Mouse (Mus musculus) ES-CJ7 (cell line): ENCODE data around the gene Kcnj6.

Source experiments
- DNase-seq: peaks from one replicate; pipeline ENCODE4 v3.0.0; 2011; ENCODE audit warnings: low read depth, low spot score

The Kcnj6 gene

DNA sequence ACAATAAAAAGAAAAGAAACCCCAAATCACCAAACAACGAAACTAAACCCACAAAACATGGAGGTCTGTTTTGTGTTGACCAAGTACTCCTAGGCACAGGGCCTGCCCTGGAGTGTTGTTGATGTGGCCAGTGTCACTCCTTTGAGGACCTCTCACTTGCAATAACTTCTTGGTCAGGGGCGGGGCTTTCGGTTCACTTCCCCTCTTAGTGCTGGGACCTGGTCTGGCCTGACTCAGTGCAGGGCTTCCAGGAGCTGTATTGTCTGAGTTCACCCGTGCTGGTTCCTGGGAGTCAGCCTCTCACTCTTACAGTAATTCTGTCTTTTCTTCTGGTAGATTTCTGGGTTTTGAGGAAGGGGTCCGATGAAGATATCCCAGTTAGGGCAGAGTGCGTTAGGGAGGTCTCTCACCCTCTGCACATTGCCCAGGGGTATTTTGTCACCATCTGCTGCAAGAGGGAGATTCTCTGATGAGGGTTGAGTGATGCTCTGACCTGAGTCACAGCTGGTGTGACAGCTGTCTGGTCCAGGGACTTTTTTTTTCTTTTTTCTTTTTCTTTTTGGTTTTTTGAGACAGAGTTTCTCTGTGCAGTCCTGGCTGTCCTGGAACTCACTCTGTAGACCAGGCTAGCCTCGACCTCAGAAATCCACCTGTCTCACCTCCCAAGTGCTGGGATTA is 276.9 kb downstream of the Kcnj6 start:
- no peak for DNase-seq

DNA sequence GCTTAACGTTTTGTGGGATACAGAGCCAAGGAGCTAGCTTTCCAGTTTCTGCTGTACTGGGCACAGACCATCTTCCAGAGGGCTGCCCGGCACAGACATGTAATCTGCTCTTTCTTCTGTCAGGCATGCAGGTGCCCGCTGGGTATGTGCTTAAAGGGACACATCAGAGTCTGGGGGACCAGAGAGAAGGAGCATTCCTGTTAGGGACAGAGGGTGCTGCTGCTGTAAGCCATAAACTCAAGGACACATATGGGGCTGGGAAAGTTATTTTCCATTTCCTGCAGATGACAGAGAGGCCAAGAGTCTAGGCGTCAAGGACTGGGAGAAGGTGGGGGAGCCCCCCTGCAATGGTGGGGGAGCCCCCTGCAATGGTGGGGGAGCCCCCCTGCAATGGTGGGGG is 278.0 kb downstream of the Kcnj6 start:
- DNase-seq = no peak

DNA sequence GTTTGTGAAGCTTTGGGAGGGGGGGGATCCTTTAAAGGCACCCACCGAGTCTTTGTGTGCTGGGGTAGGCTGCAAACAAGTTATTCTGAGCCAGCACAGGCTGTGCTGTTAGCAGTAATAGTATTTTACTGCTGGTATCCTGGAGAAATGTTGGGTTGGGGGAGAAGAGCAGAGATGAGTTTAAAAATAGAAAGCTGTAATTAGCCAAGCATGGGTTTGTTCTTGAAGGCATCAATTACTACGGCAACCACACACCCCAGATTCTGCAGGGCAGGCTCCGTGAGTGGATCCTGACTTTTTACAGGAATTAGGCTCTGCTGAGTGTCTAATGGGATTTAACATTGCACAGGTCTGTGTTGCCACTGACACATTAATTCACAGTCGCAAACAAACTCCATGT is 278.6 kb downstream of the Kcnj6 start:
- DNase-seq = no peak

DNA sequence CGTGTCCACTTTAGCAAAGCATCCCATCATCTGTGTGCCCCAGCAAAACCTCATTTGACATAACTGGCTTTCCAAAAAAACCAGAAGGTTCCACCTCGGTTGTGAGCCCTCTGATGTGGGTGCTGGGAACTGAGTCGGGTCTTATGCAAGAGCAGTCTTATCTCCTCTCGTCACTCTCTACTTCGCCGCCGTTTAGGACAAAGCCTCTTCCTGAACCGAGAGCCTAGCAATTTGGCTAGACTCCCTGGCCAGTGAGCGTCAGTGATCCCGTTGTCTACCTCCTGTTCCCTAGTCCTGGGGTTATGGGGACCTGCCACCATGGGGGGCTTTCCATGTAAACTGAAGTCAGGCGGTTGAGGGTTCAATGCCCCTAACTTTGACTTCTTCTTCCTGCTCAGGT is 280.4 kb downstream of the Kcnj6 start:
- DNase-seq = no peak

DNA sequence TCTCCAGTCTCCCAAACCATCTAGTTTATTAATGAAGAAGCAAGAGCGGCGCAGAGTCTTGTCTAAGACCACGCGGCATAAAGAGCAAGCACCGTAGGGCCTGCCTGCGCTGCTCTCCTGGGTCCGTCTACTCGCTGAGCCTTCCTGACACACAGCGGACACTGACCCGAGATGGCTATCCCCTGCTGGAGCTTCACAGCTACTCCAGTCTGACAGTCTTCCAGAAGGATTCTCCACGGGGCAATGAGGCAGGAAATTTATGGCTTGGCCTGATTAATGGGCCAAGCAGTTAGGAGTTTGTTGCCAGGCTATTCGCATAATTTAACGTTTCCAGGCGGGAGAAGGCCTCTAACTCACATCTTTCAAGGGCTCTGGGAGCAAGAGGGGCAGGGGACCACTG is 283.0 kb downstream of the Kcnj6 start:
- peak; percentile 23 for DNase-seq

DNA sequence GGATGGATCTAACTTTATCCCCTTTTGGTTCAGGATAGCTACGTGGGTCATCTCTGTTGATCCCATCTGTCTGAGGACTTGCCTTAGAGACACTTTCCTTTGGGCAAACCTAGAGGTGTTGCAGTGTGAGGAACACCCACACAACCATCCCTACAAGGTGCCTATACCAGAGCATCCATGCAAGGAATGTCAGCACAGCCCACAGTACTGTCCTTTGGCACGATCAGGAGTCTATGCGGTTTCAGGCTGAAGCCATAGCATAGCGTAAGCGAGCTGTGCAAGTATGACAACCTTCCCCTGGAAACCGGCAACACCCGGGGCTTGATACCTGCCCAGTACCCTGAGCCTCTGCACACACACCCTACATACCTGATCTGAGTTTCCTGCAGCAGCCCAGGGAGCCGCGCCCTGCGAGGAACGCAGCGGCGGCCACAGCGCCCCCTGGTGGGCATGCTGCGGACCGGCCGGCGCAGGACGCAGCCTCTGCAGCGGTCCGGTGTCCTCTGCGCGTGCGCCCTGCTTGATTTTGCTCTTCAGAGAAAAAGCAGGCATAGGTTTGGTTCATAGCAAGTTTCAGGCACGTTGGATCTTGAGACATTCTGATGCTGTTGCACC is 283.9 kb downstream of the Kcnj6 start:
- peak; percentile 85 for DNase-seq

DNA sequence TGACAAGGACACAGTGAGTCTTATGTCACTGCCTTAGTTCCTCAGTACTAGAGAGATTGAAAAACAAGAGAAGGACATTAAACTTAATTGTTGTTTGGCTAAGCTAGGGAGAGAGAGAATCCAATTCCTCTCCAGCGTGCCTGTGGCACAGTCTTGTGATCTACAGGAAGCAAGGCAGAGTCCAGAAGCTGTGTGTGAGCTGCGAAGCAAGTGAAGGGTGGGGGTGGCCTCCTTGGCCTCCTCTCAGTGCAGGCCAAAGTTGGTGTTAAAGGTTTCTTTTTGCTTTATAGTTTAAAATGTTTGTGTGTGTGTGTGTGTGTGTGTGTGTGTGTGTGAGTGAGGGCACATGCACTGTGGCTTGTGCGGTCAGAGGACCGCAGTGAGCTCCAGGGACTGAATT is 295.5 kb downstream of the Kcnj6 start:
- no peak for DNase-seq

DNA sequence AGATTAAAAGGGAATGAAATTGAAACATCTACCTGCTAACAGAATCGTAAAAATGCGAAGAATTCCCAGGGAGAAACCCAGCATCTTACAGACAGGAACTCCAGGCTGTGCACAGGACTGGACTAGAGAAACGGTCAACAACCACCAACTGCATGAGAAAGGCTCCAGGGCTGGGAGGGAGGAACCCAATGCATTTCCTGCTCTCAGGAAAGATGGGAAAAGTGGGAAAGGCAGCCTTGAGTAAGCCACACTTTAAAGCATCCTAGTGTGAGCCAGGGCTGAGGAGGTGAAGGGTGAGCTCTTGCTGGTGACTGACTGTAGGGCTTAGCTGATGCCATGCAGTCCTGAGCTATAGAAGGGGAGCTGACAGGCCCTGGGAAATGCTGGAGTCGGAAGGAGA is 296.4 kb downstream of the Kcnj6 start:
- peak; percentile 28 for DNase-seq
